Mouse (Mus musculus): ENCODE results near the gene Rab44. TPM values are rescaled to one million over a fixed set of nuclear protein-coding genes. Genes with fewer than 3 reads are reported as not detected.

The Rab44 gene
- polyA plus RNA-seq, 2 experiments = 3.7 to 12.8 TPM

- H3K4me1 ChIP-seq (replicated peaks; ENCODE audit: control insufficient read depth in 2 of 2, insufficient read depth in 2 of 2, low read length in 1 of 2) = no peaks in the 10 kb centered on the region
- H3K27ac ChIP-seq = no peak overlapping the region
- H3K9me3 ChIP-seq (ENCODE audit: control insufficient read depth, low read length) = no peaks in the 10 kb centered on the region
- no peak overlapping the region for H3K9ac ChIP-seq (replicated peaks)
- H3K4me2 ChIP-seq (ENCODE audit: low read depth) = no peak overlapping the region
- H3K4me3 ChIP-seq (ENCODE audit: insufficient read depth in 1 of 2, low read depth in 2 of 2, low read length in 2 of 2) = no peak overlapping the region
- H3K36me3 ChIP-seq (replicated peaks; ENCODE audit: control insufficient read depth, insufficient read depth, low read depth) = no peaks in the 10 kb centered on the region
- WGBS (ENCODE audit: insufficient replicate concordance) = 77% methylated on average over 7 of the region's 7 CpGs
- no peaks in the 10 kb centered on the region for H3K27me3 ChIP-seq (ENCODE audit: control insufficient read depth, insufficient read depth, low read length)
- ATAC-seq (ENCODE audit: insufficient read depth) (no peak), DNase-seq (ENCODE audit: low read depth in 3 of 3, low spot score in 3 of 3) (no peak)
- TF ChIP-seq CTCF (IDR thresholded peaks at IDR 0.05; ENCODE audit: low read depth) = no peak
- no peak for TF ChIP-seq EP300 (IDR thresholded peaks at IDR 0.05; ENCODE audit: low read depth)
Observed at GRCm38 (mm10) chr17:29137906-29138305, 24.0 kb downstream of the Rab44 start.

DNA sequence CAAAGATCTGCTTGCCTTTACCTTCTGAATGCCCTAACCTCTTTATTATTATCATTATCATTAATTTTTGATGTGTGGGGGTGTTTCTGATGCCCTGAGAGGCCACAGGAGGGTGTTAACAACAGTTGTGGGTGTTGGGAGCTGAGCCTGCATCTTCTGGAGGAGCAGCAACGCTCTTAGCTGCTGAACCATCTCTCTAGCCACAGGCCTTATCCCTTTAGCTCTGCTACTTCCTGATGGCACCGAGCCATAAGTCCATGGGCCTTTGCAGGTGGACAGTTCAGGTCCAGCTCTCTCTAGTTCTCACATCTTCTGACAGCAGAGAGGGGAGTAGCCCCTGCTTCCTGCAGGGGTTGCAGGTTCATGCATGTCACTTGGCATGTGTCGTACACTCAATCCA lies 27.6 kb downstream of the Rab44 start:
- H3K27ac ChIP-seq = no peak overlapping the region
- no peak overlapping the region for H3K9ac ChIP-seq (replicated peaks)
- DNase-seq (ENCODE audit: low read depth in 3 of 3, low spot score in 3 of 3) = no peak
- H3K4me1 ChIP-seq (replicated peaks; ENCODE audit: control insufficient read depth in 2 of 2, insufficient read depth in 2 of 2, low read length in 1 of 2) = no peaks in the 10 kb centered on the region
- H3K27me3 ChIP-seq (ENCODE audit: control insufficient read depth, insufficient read depth, low read length) = no peaks in the 10 kb centered on the region
- H3K4me3 ChIP-seq (ENCODE audit: insufficient read depth in 1 of 2, low read depth in 2 of 2, low read length in 2 of 2) = no peak overlapping the region
- ATAC-seq (ENCODE audit: insufficient read depth) = no peak
- H3K9me3 ChIP-seq (ENCODE audit: control insufficient read depth, low read length) = no peaks in the 10 kb centered on the region
- TF ChIP-seq EP300 (IDR thresholded peaks at IDR 0.05; ENCODE audit: low read depth) (no peak), CTCF (IDR thresholded peaks at IDR 0.05; ENCODE audit: low read depth) (no peak)
- 63% methylated on average over 3 of the region's 3 CpGs for WGBS (ENCODE audit: insufficient replicate concordance)
- H3K36me3 ChIP-seq (replicated peaks; ENCODE audit: control insufficient read depth, insufficient read depth, low read depth) = no peaks in the 10 kb centered on the region
- H3K4me2 ChIP-seq (ENCODE audit: low read depth) = no peak overlapping the region

DNA sequence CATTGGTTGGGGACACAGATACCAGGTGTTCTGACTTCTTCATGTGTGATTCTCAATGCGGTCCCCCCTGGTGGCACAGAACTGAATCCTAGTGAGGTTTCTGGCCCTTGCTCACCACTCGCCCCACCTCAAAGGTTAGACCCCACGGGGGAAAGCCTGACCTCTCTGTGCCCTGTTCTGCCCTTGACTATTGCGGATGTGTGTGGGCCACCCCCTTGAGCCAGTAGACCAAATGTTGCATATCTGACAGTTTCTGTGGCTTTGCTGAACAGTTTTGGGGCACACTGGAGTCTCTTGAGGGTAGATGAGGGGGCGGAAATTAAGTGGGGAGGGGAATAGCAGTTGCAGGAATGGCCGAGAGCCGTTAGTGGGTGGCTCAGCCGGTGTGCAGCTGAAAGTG lies 29.3 kb downstream of the Rab44 start:
- Histone ChIP-seq H3K9ac (replicated peaks) (no peak overlapping the region), H3K4me2 (ENCODE audit: low read depth) (no peak overlapping the region), H3K9me3 (ENCODE audit: control insufficient read depth, low read length) (no peaks in the 10 kb centered on the region), H3K4me3 (ENCODE audit: insufficient read depth in 1 of 2, low read depth in 2 of 2, low read length in 2 of 2) (no peak overlapping the region), H3K4me1 (replicated peaks; ENCODE audit: control insufficient read depth in 2 of 2, insufficient read depth in 2 of 2, low read length in 1 of 2) (no peaks in the 10 kb centered on the region), H3K27me3 (ENCODE audit: control insufficient read depth, insufficient read depth, low read length) (no peaks in the 10 kb centered on the region), H3K27ac (no peak overlapping the region), H3K36me3 (replicated peaks; ENCODE audit: control insufficient read depth, insufficient read depth, low read depth) (no peaks in the 10 kb centered on the region)
- WGBS (ENCODE audit: insufficient replicate concordance) = 76% methylated on average over 8 of the region's 8 CpGs
- TF ChIP-seq EP300 (IDR thresholded peaks at IDR 0.05; ENCODE audit: low read depth) = no peak
- TF ChIP-seq CTCF (IDR thresholded peaks at IDR 0.05; ENCODE audit: low read depth) = no peak
- DNase-seq (ENCODE audit: low read depth in 3 of 3, low spot score in 3 of 3) = no peak
- ATAC-seq (ENCODE audit: insufficient read depth) = no peak

DNA sequence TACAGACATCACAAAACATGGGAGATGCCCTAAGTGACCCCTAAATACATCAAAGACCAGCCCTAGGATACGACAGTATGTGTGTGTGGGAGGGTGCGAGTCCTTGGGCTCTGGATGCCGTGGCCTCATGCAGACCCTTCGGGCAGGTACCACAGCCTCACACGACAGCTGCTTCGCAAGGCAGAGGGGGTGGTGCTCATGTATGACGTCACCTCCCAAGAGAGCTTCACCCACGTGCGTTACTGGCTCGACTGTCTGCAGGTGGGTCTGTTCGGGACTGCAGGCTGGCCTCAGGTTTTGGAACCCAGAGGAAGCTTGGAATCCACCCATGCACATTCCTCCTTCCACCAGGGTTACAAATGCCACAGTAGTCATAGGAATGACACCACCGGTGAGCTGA lies 31.2 kb downstream of the Rab44 start:
- Histone ChIP-seq H3K36me3 (replicated peaks; ENCODE audit: control insufficient read depth, insufficient read depth, low read depth) (no peaks in the 10 kb centered on the region), H3K4me1 (replicated peaks; ENCODE audit: control insufficient read depth in 2 of 2, insufficient read depth in 2 of 2, low read length in 1 of 2) (no peaks in the 10 kb centered on the region), H3K4me2 (ENCODE audit: low read depth) (no peak overlapping the region), H3K9me3 (ENCODE audit: control insufficient read depth, low read length) (no peaks in the 10 kb centered on the region), H3K27me3 (ENCODE audit: control insufficient read depth, insufficient read depth, low read length) (no peaks in the 10 kb centered on the region), H3K9ac (replicated peaks) (no peak overlapping the region), H3K27ac (no peak overlapping the region), H3K4me3 (ENCODE audit: insufficient read depth in 1 of 2, low read depth in 2 of 2, low read length in 2 of 2) (no peak overlapping the region)
- WGBS (ENCODE audit: insufficient replicate concordance) = 67% methylated on average over 12 of the region's 12 CpGs
- no peak for ATAC-seq (ENCODE audit: insufficient read depth)
- TF ChIP-seq CTCF (IDR thresholded peaks at IDR 0.05; ENCODE audit: low read depth) (no peak), EP300 (IDR thresholded peaks at IDR 0.05; ENCODE audit: low read depth) (no peak)
- no peak for DNase-seq (ENCODE audit: low read depth in 3 of 3, low spot score in 3 of 3)

DNA sequence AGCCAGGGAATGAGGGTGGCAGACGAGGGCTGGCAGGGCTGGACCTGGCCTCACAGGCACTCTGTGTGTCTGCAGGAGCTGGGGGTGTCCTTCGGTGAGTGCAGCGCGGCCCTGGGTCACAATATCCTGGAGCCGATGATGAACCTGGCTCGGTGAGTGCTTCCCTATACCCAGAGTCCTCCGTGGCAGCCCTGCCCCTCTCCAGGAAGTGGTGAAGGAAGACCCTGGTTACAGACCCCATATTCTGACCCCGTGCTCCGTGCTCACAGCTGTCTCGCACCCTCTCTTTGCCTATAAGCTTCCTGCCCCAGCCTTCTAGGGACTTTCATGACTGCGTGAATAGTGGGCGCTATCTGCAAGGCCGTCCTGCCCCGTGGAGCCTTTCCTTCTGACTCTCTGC lies 33.3 kb downstream of the Rab44 start:
- Histone ChIP-seq H3K4me2 (ENCODE audit: low read depth) (no peak overlapping the region), H3K27me3 (ENCODE audit: control insufficient read depth, insufficient read depth, low read length) (no peaks in the 10 kb centered on the region), H3K27ac (no peak overlapping the region), H3K36me3 (replicated peaks; ENCODE audit: control insufficient read depth, insufficient read depth, low read depth) (no peaks in the 10 kb centered on the region), H3K9ac (replicated peaks) (no peak overlapping the region), H3K4me3 (ENCODE audit: insufficient read depth in 1 of 2, low read depth in 2 of 2, low read length in 2 of 2) (no peak overlapping the region), H3K9me3 (ENCODE audit: control insufficient read depth, low read length) (no peaks in the 10 kb centered on the region), H3K4me1 (replicated peaks; ENCODE audit: control insufficient read depth in 2 of 2, insufficient read depth in 2 of 2, low read length in 1 of 2) (no peaks in the 10 kb centered on the region)
- 60% methylated on average over 14 of the region's 14 CpGs for WGBS (ENCODE audit: insufficient replicate concordance)
- no peak for TF ChIP-seq EP300 (IDR thresholded peaks at IDR 0.05; ENCODE audit: low read depth)
- TF ChIP-seq CTCF (IDR thresholded peaks at IDR 0.05; ENCODE audit: low read depth) = no peak
- DNase-seq (ENCODE audit: low read depth in 3 of 3, low spot score in 3 of 3) = no peak
- ATAC-seq (ENCODE audit: insufficient read depth) = no peak
